Mouse (Mus musculus) thymus, postnatal 10 days (tissue): Measurements from ENCODE around the gene Gmpr2.

Experiments
- DNase-seq, 2 experiments: peaks; one replicate each; pipeline ENCODE4 v3.0.0; 2021; ENCODE audit warnings: low spot score in 2 of 2

Gmpr2 gene

GRCm38 (mm10) chr14:55681160-55682117 is 9.7 kb downstream of the Gmpr2 start, which contains the start of gene Tinf2:
Tinf2 (minus strand) TSS chr14:55681820.
- DNase-seq, result peak; percentile 89 to 95

DNA sequence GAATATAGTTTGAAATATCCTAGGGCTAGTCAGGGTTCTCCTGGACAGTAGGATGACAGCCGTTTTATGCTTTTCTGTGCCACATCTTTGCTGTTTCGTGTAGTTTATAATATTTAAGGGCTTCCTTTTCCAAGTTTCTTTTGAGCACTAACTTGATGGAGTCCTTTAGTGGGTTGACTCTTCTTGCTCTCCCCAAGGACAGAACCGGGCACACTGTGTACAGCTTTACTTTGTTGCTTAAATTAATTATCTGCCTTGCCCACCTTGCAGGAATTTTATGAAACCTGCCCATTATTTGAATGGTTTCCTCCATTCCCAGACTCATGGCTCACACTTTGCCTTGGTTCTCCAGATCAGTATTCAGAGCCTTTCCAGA is 10.4 kb downstream of the Gmpr2 start:
- DNase-seq, result no peak

- DNase-seq, result no peak
Observed at GRCm38 (mm10) chr14:55689433-55689832, 17.7 kb downstream of the Gmpr2 start.

DNA sequence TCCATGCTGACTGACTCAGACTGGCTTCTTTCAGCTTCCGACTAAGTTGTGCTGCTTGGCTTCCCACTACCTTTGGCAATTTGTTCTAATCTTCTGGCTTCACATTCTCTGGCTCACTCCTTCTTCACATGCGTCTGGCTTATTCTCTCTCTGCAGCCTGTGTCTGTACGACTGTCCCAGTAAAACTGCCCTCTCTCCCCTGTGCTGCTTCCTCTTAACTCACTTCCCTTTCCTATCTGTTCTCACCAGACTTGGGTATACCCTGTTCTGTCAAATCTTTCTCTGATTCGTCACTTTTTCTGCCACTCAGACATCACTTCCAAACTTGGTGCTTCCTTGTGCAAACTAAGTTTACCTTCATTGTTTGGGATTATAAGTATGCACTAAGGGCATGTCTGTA is 25.5 kb downstream of the Gmpr2 start:
- no peak for DNase-seq

GRCm38 (mm10) chr14:55701131-55701530 is 29.4 kb downstream of the Gmpr2 start:
- DNase-seq, result no peak

- no peak for DNase-seq
Observed at GRCm38 (mm10) chr14:55702761-55703160, 31.0 kb downstream of the Gmpr2 start.

DNA sequence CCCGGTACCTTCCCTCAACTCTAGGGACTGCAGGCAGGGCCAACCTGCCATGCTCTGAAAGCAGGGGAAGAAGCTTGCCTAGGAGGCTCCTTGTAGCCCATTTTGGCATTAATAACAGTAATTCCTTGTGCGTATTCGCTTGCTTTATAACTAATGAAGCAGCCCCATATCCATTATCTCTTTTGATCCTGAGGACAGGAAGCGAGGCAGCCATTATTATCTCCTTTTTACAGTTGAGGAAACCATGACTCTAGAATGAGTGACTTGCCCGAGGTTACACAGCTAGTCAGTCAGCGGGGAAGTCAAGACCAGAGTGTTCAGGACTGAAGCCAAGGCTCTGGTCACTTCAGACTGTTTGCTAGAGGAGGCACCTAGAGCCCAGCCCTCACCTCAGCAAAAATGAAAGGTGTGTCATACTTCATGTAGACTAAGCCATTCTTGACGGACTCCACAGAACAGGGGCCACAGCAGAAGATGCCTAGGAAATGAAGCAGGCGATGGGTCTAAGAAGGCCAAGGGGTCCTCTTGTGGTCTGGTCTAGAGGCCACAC is 34.4 kb downstream of the Gmpr2 start:
- no peak for DNase-seq

- DNase-seq, result no peak
Observed at GRCm38 (mm10) chr14:55707397-55707796, 35.7 kb downstream of the Gmpr2 start.

DNA sequence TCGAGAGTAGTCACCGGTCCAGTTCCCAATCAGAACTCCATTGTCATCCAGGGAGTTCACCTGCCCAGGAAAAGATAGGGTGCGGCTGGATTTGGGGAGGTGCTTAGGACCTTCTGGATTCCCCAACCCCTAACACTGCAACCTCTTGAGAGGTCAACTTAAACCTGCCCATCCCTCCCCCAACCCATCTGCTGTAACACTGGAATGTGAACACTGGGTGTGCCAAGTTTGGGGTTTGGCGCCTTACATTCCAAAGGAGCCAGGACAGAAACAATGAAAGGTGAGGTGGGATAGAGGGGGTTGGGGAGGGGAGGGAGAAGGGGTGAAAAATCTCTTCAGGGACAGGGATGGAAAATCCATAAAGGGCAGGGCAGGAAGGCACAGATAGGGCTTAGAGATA is 37.8 kb downstream of the Gmpr2 start:
- no peak for DNase-seq

GRCm38 (mm10) chr14:55711786-55712185 is 40.0 kb downstream of the Gmpr2 start:
- no peak for DNase-seq

- DNase-seq, result no peak
Observed at GRCm38 (mm10) chr14:55713007-55713728, 41.4 kb downstream of the Gmpr2 start.

DNA sequence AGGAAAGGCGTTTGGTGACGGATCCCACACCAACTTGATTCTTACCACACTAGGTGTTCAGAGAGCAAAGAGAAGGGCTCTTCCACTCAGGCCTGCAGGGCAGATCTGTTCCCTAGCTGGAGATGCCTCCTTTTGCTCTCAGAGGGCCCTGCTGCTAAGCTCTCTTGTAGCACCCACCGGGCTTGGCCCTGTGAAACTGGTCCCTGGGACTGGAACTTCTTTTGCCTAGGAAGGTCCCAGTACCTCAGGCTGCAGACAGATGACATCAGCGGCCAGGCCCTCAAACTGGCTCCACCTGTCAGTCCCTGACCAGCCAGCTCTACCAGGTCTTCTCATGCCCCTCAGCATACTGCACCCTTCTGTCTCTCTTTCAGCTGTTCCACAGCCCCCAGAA is 42.0 kb downstream of the Gmpr2 start, which contains the start of gene Tgm1:
Gene Tgm1 (minus strand): TSS at position 198 of the 394 bp plus-strand sequence.
- no peak for DNase-seq

DNA sequence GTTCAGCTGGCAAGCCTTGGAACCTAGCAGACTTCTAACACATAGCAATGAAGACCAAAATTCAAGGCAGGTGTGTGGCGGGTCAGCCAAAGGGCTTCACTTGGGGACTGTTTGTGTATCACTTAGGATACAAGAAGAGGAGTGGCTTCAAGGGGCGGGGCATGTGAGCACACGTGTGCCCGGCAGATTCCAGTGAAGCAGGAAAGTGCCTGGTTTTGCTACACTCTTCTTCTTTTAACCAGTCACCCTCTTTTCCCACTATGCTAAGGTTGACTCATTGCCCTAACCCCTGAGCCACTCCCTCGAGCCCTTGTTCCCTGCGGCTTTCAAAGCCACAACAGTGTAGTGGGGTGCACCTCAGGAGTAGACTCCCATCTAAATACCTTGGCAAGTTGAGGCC is 43.2 kb downstream of the Gmpr2 start:
- no peak for DNase-seq

DNA sequence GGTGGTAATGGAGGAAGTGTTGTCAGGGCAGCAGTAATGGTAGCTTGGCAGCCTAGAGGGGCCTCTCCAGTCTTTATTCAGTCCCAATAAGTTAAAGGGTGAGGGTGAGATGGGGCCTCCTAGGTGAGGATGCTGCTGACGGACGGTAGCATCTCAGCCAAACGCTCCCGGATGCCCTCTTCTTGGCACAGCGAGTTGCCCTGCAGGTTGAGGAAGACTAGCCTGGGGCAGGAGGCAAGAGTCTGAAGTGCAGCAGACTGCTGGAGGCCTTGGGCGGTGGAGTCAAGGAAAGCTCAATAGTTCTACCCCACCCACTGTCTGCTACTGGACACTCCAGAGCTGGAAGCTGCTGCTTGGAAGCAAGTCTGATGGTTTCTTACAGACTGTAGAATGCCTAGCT is 44.5 kb downstream of the Gmpr2 start:
- no peak for DNase-seq

- no peak for DNase-seq
Observed at GRCm38 (mm10) chr14:55716884-55717283, 45.1 kb downstream of the Gmpr2 start.

- DNase-seq, result no peak
Observed at GRCm38 (mm10) chr14:55719737-55720136, 48.0 kb downstream of the Gmpr2 start.

- DNase-seq, result no peak
Observed at GRCm38 (mm10) chr14:55720666-55721065, 48.9 kb downstream of the Gmpr2 start.

GRCm38 (mm10) chr14:55721076-55721475 is 49.3 kb downstream of the Gmpr2 start:
- no peak for DNase-seq

- peak; percentile 96 to 97 for DNase-seq
Observed at GRCm38 (mm10) chr14:55721700-55722437, 50.1 kb downstream of the Gmpr2 start, which contains the start of gene Rabggta. Rabggta (minus strand) TSS chr14:55722263.

DNA sequence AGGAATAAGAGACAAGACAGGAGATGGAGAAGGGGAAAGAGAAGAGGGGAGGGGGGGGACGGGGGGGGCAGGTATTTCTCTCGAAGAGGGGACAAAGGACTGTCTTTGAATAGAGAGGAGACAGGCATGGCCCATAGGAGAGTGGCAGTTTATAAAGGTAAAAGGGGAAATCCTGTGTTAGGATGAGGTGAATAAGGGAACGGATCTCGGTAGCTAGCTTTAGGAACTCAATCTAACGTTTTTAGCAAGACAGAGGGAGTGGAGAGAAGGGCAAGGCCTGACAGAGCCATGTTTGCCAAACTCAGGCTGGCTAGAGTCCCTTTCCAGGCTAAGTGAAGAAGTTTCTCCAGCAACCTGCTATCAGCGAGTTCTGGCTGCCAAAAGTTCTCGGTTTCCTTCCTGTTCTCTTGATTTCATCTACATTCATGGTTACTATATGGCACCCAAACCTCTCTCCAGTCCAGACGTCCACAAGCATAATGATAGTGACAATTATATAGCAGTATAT is 50.8 kb downstream of the Gmpr2 start:
- DNase-seq, result no peak

- no peak for DNase-seq
Observed at GRCm38 (mm10) chr14:55723433-55723832, 51.7 kb downstream of the Gmpr2 start.
